Mouse (Mus musculus) embryonic facial prominence, embryonic 15.5 days (tissue): Measurements from ENCODE around the gene Acsbg1. TPM values are rescaled to one million over a fixed set of nuclear protein-coding genes. Genes with fewer than 3 reads are reported as not detected.
"Not testable (repeated sequence)": the region's sequence is repeated elsewhere in the genome, so short reads cannot be mapped to it uniquely, and the experiment has no call there.

Experiments
- ATAC-seq: fragments of 200-750 bp; cut with Nextera tagmentation; 2 replicates; pipeline ENCODE4 v1.8.0; 2017; ENCODE audit warnings: low read depth, moderate TSS enrichment; ENCODE audit not compliant: insufficient number of reproducible peaks, low FRiP score, low TSS enrichment
- H3K27ac ChIP-seq: fragments of 300-500 bp; sonication (generic); replicated peaks from 2 replicates; pipeline ENCODE4 v1.5.1; 2015; ENCODE audit warnings: mild to moderate bottlenecking, inconsistent platforms
- H3K27me3 ChIP-seq: fragments of 300-500 bp; sonication (generic); 2 replicates; pipeline ENCODE4 v1.6.1; 2015; ENCODE audit warnings: inconsistent platforms
- H3K36me3 ChIP-seq: fragments of 300-500 bp; sonication (generic); 2 replicates; pipeline ENCODE4 v1.6.1; 2015; ENCODE audit warnings: mild to moderate bottlenecking, inconsistent platforms
- H3K4me1 ChIP-seq: fragments of 300-500 bp; sonication (generic); 2 replicates; pipeline ENCODE4 v1.6.1; 2015; ENCODE audit warnings: inconsistent platforms
- H3K4me2 ChIP-seq: fragments of 300-500 bp; sonication (generic); replicated peaks from 2 replicates; pipeline ENCODE4 v1.6.1; 2015; ENCODE audit warnings: mild to moderate bottlenecking, inconsistent platforms
- H3K4me3 ChIP-seq: fragments of 300-500 bp; sonication (generic); replicated peaks from 2 replicates; pipeline ENCODE4 v1.5.1; 2015; ENCODE audit warnings: mild to moderate bottlenecking, inconsistent platforms
- H3K9ac ChIP-seq: fragments of 300-500 bp; sonication (generic); 2 replicates; pipeline ENCODE4 v1.6.1; 2015; ENCODE audit warnings: inconsistent platforms
- H3K9me3 ChIP-seq: fragments of 300-500 bp; sonication (generic); replicated peaks from 2 replicates; pipeline ENCODE4 v1.6.1; 2016; ENCODE audit warnings: inconsistent platforms
- WGBS: fragments of 180-500 bp; shearing (Covaris S2); methylation state at CpG from one replicate; pipeline ENCODE4 v1.1.7; 2015; 5-methylcytosine and 5-hydroxymethylcytosine counted together
- polyA plus RNA-seq: library from polyadenylated mRNA; unstranded; fragments of >200 nt; fragmentation: Nextera tagmentation; extraction: Ambion mirVana; gene quantifications from 2 replicates; pipeline ENCODE4 v1.2.1, GENCODE M21; 2015

The Acsbg1 gene
- polyA plus RNA-seq, 1 experiment from 2014 or later = 9.0 TPM

GRCm38 (mm10) chr9:54698318-54699086 is 36.8 kb upstream of the Acsbg1 start, which contains the start of gene Dnaja4:
TSS of gene Dnaja4 (plus strand) at chr9:54698873.
- 0 out of 2 replicates have a peak, but pooled peaks have one; percentile 13 for ATAC-seq
- WGBS = 55% methylated on average over 17 of the region's 17 CpGs
- Histone ChIP-seq H3K4me3 (peak within 1 kb of the TSS; percentile 79), H3K36me3 (no peaks in the 10 kb centered on the region), H3K4me1 (peaks cover 21% of the 10 kb centered on the region), H3K27me3 (no peaks in the 10 kb centered on the region; the same call in none of the 2 replicates), H3K4me2 (peak within 1 kb of the TSS; percentile 90), H3K9ac (peak within 1 kb of the TSS; percentile 79), H3K27ac (peak within 1 kb of the TSS; percentile 72), H3K9me3 (no peaks in the 10 kb centered on the region)

- WGBS = 3% methylated on average over 31 of the region's 31 CpGs
- not testable (repeated sequence) for H3K27me3 ChIP-seq, H3K4me1 ChIP-seq, H3K9me3 ChIP-seq, H3K27ac ChIP-seq, H3K36me3 ChIP-seq, H3K9ac ChIP-seq, ATAC-seq
- H3K4me2 ChIP-seq = peak overlapping the region; percentile 58
- peak overlapping the region; percentile 32 for H3K4me3 ChIP-seq
These were observed 29.7 kb upstream of the Acsbg1 start for GRCm38 (mm10) chr9:54691241-54691805.

GRCm38 (mm10) chr9:54690697-54691096 is 29.0 kb upstream of the Acsbg1 start:
- not testable (repeated sequence) for H3K4me2 ChIP-seq, H3K27me3 ChIP-seq, H3K4me3 ChIP-seq, H3K27ac ChIP-seq, ATAC-seq, H3K36me3 ChIP-seq, H3K9ac ChIP-seq, H3K9me3 ChIP-seq, H3K4me1 ChIP-seq
- 46% methylated on average over 2 of the region's 2 CpGs for WGBS

- H3K27me3 ChIP-seq = no peaks in the 10 kb centered on the region
- H3K36me3 ChIP-seq = no peaks in the 10 kb centered on the region
- 73% methylated on average over 8 of the region's 8 CpGs for WGBS
- H3K9me3 ChIP-seq = no peaks in the 10 kb centered on the region
- no peak for ATAC-seq
- no peaks in the 10 kb centered on the region for H3K4me1 ChIP-seq
- no peak overlapping the region for H3K9ac ChIP-seq
- no peak overlapping the region for H3K4me3 ChIP-seq
- H3K27ac ChIP-seq = no peak overlapping the region
- H3K4me2 ChIP-seq = no peak overlapping the region
These were observed 27.8 kb upstream of the Acsbg1 start for GRCm38 (mm10) chr9:54689446-54689845.

- 69% methylated on average over 14 of the region's 14 CpGs for WGBS
- Histone ChIP-seq H3K9me3 (no peaks in the 10 kb centered on the region), H3K4me3 (no peak overlapping the region), H3K9ac (no peak overlapping the region), H3K4me1 (no peaks in the 10 kb centered on the region), H3K4me2 (no peak overlapping the region), H3K27me3 (no peaks in the 10 kb centered on the region), H3K36me3 (no peaks in the 10 kb centered on the region), H3K27ac (no peak overlapping the region)
- ATAC-seq = no peak
These were observed 25.9 kb upstream of the Acsbg1 start for GRCm38 (mm10) chr9:54687246-54688236.

- Histone ChIP-seq H3K9me3 (no peaks in the 10 kb centered on the region), H3K27me3 (no peaks in the 10 kb centered on the region), H3K9ac (no peak overlapping the region), H3K4me3 (no peak overlapping the region), H3K27ac (no peak overlapping the region), H3K4me2 (no peak overlapping the region), H3K36me3 (no peaks in the 10 kb centered on the region), H3K4me1 (no peaks in the 10 kb centered on the region)
- WGBS = 75% methylated on average over 7 of the region's 7 CpGs
- no peak for ATAC-seq
These were observed 22.3 kb upstream of the Acsbg1 start for GRCm38 (mm10) chr9:54683814-54684605.

- Histone ChIP-seq H3K4me2 (no peak overlapping the region), H3K4me1 (no peaks in the 10 kb centered on the region), H3K9me3 (no peaks in the 10 kb centered on the region), H3K9ac (no peak overlapping the region), H3K36me3 (no peaks in the 10 kb centered on the region), H3K27me3 (no peaks in the 10 kb centered on the region), H3K27ac (no peak overlapping the region), H3K4me3 (no peak overlapping the region)
- WGBS = 66% methylated on average over 4 of the region's 4 CpGs
- no peak for ATAC-seq
These were observed 21.2 kb upstream of the Acsbg1 start for GRCm38 (mm10) chr9:54682846-54683245.

GRCm38 (mm10) chr9:54676531-54676986 is 14.9 kb upstream of the Acsbg1 start:
- no peaks in the 10 kb centered on the region for H3K9me3 ChIP-seq
- no peak for ATAC-seq
- WGBS = 2% methylated on average over 14 of the region's 14 CpGs
- H3K4me1 ChIP-seq = no peaks in the 10 kb centered on the region
- peak overlapping the region; percentile 34 for H3K4me3 ChIP-seq
- peak overlapping the region; percentile 56 for H3K4me2 ChIP-seq
- H3K27ac ChIP-seq = no peak overlapping the region
- peaks cover 9% of the 10 kb centered on the region for H3K27me3 ChIP-seq
- no peaks in the 10 kb centered on the region for H3K36me3 ChIP-seq
- H3K9ac ChIP-seq = no peak overlapping the region

- Histone ChIP-seq H3K9me3 (no peaks in the 10 kb centered on the region), H3K36me3 (no peaks in the 10 kb centered on the region), H3K27me3 (peaks cover 9% of the 10 kb centered on the region), H3K9ac (no peak overlapping the region), H3K4me2 (no peak overlapping the region), H3K27ac (no peak overlapping the region), H3K4me3 (no peak overlapping the region), H3K4me1 (no peaks in the 10 kb centered on the region)
- WGBS = 83% methylated on average over 13 of the region's 13 CpGs
- no peak for ATAC-seq
These were observed 12.2 kb upstream of the Acsbg1 start for GRCm38 (mm10) chr9:54673887-54674286.

GRCm38 (mm10) chr9:54671962-54672361 is 10.3 kb upstream of the Acsbg1 start:
- Histone ChIP-seq H3K9ac (no peak overlapping the region), H3K27me3 (peaks cover 2% of the 10 kb centered on the region), H3K9me3 (no peaks in the 10 kb centered on the region), H3K4me1 (no peaks in the 10 kb centered on the region), H3K4me3 (no peak overlapping the region), H3K36me3 (no peaks in the 10 kb centered on the region), H3K27ac (no peak overlapping the region), H3K4me2 (no peak overlapping the region)
- WGBS = 78% methylated on average over 3 of the region's 3 CpGs
- no peak for ATAC-seq
